Mouse (Mus musculus): ENCODE measurements around the gene Trmu.

- TF ChIP-seq CTCF (IDR thresholded peaks at IDR 0.05; ENCODE audit: borderline replicate concordance, insufficient read depth, low read depth, low read length), result no peak
- TF ChIP-seq POLR2A (IDR thresholded peaks at IDR 0.05; ENCODE audit: borderline replicate concordance, insufficient read depth, low read length), result no peak
Observed at GRCm38 (mm10) chr15:85879498-85879895, 385 bp downstream of the Trmu start.

Measured in cerebellum, adult 2 months (tissue).